Mouse (Mus musculus) kidney, adult 2 months (tissue): Measurements from ENCODE around the gene Cyp2c65.

Experiments
- CTCF ChIP-seq: fragments of 200-500 bp; conservative IDR thresholded peaks from 2 replicates; pipeline ENCODE4 v1.5.1; 2011; ENCODE audit warnings: low read depth, mild to moderate bottlenecking, control low read depth, low read length, moderate library complexity, mixed read lengths; ENCODE audit not compliant: insufficient read depth, insufficient read length
- POLR2A ChIP-seq: fragments of 200-500 bp; IDR thresholded peaks from one replicate; pipeline ENCODE4 v1.6.1; 2011; ENCODE audit warnings: low read depth, low read length, control low read depth

GRCm38 (mm10) chr19:39113644-39114043 lies 52.8 kb downstream of the Cyp2c65 start, which contains the start of gene Cyp2c66:
- TF ChIP-seq CTCF (no peak), POLR2A (no peak)
